Mouse (Mus musculus): ENCODE measurements around the gene Atp2a1.

DNA sequence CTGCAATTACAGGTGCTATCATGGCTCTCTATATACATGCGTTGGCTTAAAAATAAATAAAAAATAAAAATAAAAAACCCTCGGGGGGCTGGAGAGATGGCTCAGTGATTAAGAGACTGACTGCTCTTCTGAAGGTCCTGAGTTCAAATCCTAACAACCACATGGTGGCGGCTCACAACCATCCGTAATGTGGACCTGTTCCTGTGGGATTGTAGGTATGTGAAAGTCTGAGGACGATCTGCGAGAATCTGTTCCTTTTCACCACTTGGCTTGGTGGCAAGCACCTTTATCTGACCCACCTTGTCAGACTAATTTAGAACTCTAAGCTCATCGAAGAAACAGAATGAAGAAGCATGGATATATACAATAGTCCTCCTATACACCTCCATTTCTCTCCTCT lies 36.5 kb upstream of the Atp2a1 start:
- no peak for TF ChIP-seq TBP (IDR thresholded peaks at IDR 0.05; ENCODE audit: low read depth, low read length)
- TF ChIP-seq EP300 (IDR thresholded peaks at IDR 0.05; ENCODE audit: low read depth in 1 of 2, low read length in 2 of 2), result no peak
- no peak for TF ChIP-seq POLR2A (IDR thresholded peaks at IDR 0.05; ENCODE audit: control insufficient read depth in 1 of 2, insufficient read depth in 1 of 2, low read depth in 1 of 2, low read length in 2 of 2, poor library complexity in 1 of 2)
- TF ChIP-seq TAL1 (IDR thresholded peaks at IDR 0.05; ENCODE audit: low read length), result no peak
- no peak for TF ChIP-seq UBTF (IDR thresholded peaks at IDR 0.05; ENCODE audit: borderline replicate concordance, insufficient read depth, low read depth, low read length)
